Mouse (Mus musculus) olfactory bulb, adult 2 months (tissue): ENCODE data around the gene Med8.

Experiments
- CTCF ChIP-seq: fragments of 200-500 bp; IDR thresholded peaks from 2 replicates; pipeline ENCODE4 v1.5.1; 2012; ENCODE audit warnings: low read depth, mild to moderate bottlenecking, low read length, moderate library complexity; ENCODE audit not compliant: insufficient read depth
- POLR2A ChIP-seq: fragments of 200-500 bp; IDR thresholded peaks from 2 replicates; pipeline ENCODE4 v1.6.1; 2012; ENCODE audit warnings: mild to moderate bottlenecking, low read depth, low read length, moderate library complexity; ENCODE audit not compliant: insufficient read depth

GRCm38 (mm10) chr4:118409142-118409900 lies at the start of gene Med8, which contains the start of gene Szt2:
- TF ChIP-seq POLR2A (peak; percentile 78), CTCF (no peak)
